Mouse (Mus musculus): ENCODE measurements around the gene Slc16a9.

Slc16a9 gene

GRCm38 (mm10) chr10:70250354-70250753 is 5.5 kb downstream of the Slc16a9 start:
- DNase-seq (ENCODE audit: low read depth, low spot score) = no peak

DNA sequence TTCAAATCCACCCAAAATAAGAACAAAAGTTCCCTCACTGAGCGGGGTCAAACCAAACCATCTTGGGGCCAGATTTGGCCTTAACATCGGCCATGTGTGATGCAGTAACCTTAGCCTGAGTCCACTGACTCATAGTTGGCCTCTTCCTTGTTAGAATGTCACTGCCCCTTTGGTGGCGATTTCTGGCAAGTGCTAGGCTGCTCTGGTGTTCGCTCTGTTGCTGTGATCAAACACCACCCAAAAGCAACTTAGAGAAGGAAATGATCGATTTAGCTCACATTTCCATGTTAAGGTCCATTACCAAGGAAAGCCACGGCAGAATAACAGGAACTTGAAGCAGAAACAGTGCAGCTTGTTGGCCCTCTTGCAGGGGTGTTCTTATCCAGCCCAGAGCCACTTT is 5.9 kb downstream of the Slc16a9 start:
- DNase-seq (ENCODE audit: low read depth, low spot score) = no peak

DNA sequence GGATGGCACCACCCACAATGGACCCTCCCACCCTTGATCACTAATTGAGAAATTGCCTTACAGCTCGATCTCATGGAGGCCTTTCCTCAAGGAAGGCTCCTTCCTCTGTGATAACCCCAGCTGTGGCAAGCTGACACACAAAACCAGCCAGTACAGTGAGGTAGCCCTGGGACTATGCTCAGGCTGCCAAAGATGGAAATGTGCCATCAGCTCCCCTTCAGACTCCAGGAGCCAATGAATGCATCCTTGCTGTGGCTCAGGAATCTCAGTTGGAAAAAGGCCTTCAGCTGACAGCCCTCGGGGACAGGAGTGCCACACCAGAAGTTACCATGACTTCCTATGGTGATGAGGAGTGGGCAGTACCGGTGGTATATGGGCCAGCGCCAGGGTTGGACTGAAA is 9.8 kb downstream of the Slc16a9 start:
- DNase-seq (ENCODE audit: low read depth, low spot score) = no peak

DNA sequence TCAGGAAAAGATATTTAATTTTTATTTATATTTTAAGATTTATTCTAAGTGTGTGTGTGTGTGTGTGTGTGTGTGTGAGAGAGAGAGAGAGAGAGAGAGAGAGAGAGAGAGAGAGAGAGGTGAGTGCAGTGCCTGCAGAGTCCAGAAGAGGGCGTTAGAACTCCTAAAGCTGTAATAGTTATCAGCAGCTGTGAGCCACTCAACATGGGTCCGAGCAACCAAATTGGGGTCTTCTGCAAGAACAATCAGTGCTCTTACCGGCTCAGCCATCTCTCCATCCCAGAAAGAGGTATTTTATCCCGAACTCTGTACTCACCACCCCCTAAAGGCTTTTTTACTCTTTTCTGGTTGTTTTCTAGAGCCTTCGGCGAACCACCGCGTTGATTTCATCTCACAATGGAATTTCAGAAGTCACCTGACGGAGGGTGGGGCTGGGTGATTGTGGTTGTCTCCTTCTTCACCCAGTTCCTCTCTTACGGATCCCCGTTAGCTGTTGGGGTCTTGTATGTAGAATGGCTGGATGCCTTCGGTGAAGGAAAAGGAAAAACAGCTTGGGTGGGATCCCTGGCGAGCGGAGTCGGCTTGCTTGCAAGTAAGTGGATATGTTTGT is 10.8 kb downstream of the Slc16a9 start:
- DNase-seq (ENCODE audit: low read depth, low spot score) = no peak

DNA sequence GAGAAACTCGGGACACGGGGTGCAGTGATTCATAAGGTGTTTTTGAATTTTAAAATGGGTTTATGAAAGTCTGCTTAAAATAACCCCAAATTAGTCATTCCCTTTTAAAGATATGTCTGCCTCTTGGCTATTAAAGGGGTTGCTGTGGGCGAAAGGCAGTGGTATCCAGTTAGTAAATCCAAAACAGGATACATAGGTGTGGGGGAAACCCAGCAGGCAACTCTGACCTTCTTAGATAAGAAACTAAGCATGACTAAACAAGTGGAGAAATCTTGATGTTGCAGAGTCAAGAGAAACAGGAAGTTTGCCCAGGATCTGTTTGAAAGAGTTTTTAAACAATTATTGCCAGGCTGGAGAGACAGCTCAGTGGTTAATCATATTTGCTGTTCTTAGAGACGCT is 12.1 kb downstream of the Slc16a9 start:
- DNase-seq (ENCODE audit: low read depth, low spot score) = no peak

DNA sequence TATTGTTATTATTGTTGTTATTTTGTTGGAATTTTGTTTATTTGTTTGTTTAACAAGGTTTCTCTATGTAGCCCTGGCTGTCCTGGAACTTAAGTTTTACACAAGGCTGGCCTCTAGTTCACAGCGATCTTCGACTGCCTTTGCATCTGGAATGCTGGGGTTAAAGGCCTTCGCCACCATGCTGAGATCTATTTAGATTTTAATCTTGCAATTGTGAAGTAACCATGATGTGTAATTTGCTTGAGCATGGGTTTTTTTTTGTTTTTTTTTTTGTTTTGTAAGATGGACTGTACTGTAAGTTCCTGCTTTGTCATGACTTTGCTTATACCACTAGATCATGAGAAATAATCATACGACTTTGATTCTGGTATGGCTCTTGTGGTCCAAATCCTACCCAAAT is 16.0 kb downstream of the Slc16a9 start:
- DNase-seq (ENCODE audit: low read depth, low spot score) = no peak

- no peak for DNase-seq (ENCODE audit: low read depth, low spot score)
Observed at GRCm38 (mm10) chr10:70262051-70262450, 17.2 kb downstream of the Slc16a9 start.

- no peak for DNase-seq (ENCODE audit: low read depth, low spot score)
Observed at GRCm38 (mm10) chr10:70263681-70264189, 18.8 kb downstream of the Slc16a9 start.

GRCm38 (mm10) chr10:70264337-70265036 is 19.6 kb downstream of the Slc16a9 start:
- no peak for DNase-seq (ENCODE audit: low read depth, low spot score)

DNA sequence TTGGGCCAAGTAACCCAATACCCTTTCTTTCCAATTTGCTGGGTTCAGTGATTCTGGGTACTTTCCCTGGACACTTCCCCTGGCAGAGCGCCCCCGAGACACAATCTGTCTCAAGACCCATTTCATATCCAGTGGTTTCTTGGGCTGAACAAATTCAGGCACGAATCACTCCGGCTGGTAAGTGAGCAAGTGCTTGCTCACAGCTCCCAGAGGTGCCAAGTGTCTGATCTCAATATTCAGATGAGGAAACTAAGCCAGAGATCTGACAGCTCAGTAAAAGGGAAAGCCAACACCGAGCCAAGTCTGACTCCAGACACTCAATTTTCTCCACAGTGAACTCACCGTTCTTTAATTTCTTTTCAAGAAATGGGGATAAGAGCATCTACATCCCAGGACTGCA is 21.6 kb downstream of the Slc16a9 start:
- DNase-seq (ENCODE audit: low read depth, low spot score) = no peak

DNA sequence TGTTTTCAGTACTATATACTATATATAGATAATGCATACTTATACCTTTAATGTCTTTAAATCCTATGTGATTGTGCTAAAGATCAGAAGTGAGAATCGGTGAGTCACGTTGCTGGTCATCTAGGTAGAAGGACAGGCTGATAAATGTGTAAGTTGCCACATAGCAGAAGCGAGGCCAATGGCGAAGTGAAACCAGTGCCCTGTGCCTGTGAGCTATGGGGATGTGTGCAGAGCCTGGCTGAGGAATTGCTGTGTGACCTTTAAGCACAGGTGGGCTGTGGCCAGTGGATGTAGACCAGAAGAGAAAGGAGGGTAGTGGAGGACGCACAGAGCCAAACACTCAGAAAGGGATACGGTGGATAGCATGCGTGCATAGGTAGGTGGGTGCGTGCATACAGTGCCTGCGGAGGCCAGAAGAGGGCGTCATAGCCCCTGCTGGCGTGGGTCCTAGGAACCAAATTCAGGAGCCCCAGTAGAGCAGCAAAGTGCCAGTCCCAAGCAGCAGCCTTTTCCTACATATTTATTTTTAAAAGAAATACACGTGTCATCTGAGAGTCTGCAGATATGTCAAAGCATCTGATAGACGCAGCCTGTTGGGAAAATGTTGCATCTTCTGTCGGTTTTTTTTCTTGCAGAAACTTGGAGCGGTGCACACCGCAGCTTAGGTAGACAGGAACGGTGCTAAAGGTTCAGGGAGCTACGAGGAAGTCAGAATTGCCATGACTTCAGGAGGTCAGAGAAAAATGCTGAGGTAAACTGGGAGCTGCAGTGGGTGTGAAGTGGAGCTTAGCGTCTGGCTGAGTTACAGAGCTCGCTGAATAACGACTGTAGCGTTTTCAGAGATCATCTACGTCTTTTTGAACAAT is 23.9 kb downstream of the Slc16a9 start:
- DNase-seq (ENCODE audit: low read depth, low spot score) = no peak

GRCm38 (mm10) chr10:70269447-70269787 is 24.5 kb downstream of the Slc16a9 start:
- no peak for DNase-seq (ENCODE audit: low read depth, low spot score)

DNA sequence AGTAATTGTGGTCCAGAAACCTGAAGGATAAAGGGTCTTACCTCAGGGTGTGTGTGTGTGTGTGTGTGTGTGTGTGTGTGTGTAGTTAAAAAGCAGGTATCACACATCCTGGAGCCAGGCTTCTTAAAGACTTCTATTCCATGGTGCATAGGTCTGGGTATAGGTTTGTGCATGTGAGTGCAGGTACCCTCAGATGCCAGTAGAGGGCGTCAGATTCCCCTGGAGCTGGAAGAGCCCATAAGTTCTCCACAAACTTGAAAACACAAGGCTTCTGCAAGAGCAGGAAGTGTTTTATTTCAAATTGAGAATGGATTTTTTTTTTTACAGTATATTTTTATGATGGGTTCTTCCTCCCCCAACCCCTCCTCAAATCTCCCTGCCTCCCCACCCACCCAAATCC is 31.8 kb downstream of the Slc16a9 start:
- no peak for DNase-seq (ENCODE audit: low read depth, low spot score)

DNA sequence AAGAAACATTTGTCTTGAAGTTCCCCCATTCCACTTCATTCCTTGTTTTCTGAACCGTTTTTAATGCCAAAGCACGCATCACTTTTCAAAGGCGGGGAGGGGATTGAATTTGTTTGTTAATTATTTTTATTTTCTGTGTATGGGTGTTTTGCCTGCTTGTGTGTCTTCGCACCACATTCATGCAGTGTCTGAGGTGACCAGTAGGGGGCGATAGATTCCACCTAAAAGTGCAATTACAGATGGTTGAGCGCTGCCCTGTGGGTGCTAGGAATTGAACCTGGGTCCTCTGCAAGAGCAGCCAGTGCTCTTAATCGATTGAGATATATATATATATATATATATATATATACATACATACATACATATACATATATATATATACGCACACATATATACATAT is 34.4 kb downstream of the Slc16a9 start:
- DNase-seq (ENCODE audit: low read depth, low spot score) = no peak

- no peak for DNase-seq (ENCODE audit: low read depth, low spot score)
Observed at GRCm38 (mm10) chr10:70287825-70288235, 42.9 kb downstream of the Slc16a9 start.

DNA sequence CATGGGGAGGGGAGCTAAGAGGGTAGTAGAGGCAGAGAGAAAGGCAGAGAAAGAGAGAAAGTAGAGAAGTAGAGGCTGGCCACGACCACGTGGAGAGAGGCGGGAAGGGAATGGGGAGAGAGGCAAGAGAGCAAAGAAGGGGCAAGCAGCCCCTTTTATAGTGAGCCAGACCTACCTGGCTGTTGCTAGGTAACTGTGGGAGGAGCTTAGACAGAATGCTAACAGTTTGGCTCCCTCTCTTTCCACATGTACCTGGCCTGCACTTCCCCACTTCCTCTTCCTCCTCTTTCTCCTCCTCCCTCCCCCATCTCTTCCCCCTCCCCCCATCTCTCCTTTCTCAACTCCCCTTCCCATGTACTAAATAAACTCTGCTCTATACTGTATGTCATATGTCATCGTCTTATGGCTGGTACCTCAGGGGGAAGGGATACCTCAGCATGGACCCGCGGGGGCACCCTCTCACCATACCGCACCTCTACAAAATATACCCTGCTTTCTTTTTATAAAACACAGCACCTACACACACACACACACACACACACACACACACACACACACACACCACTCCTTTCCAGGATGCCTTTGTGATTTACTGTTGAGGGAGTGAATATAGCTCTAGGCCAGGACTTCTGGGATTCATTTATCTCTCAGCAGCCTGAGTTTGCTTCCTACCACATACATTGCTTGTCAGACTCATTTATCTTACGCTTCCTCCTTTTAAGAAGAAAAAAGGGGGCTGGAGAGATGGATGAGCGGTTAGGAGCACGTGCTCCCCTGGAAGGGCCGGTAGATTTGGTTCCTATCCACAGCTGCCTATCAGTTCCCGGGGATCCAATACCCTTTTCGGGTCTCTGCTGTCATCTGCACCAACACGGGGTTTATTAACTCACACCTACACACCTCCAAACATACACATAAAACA is 43.8 kb downstream of the Slc16a9 start:
- no peak for DNase-seq (ENCODE audit: low read depth, low spot score)

DNA sequence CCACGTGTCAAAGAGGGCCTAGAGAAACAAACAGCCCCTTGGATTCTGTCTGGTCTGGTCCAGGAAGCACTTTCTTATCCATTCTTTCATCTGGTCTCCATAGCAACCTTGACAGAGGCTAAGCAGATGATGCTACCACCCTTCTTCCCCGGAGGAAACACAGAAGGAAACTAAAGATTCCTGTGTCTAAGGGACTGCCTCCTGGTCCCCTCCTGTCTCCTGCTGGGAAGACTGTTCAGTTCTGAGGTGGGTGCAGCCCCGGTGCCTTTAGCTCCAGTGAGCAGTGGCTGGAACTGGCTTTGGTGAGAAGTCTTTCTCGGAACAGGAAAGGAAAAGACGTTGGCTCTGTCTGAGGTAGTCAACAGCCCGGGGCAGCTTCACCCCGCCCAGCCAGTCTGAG is 47.1 kb downstream of the Slc16a9 start:
- DNase-seq (ENCODE audit: low read depth, low spot score) = no peak

GRCm38 (mm10) chr10:70294094-70294493 is 49.2 kb downstream of the Slc16a9 start:
- no peak for DNase-seq (ENCODE audit: low read depth, low spot score)

DNA sequence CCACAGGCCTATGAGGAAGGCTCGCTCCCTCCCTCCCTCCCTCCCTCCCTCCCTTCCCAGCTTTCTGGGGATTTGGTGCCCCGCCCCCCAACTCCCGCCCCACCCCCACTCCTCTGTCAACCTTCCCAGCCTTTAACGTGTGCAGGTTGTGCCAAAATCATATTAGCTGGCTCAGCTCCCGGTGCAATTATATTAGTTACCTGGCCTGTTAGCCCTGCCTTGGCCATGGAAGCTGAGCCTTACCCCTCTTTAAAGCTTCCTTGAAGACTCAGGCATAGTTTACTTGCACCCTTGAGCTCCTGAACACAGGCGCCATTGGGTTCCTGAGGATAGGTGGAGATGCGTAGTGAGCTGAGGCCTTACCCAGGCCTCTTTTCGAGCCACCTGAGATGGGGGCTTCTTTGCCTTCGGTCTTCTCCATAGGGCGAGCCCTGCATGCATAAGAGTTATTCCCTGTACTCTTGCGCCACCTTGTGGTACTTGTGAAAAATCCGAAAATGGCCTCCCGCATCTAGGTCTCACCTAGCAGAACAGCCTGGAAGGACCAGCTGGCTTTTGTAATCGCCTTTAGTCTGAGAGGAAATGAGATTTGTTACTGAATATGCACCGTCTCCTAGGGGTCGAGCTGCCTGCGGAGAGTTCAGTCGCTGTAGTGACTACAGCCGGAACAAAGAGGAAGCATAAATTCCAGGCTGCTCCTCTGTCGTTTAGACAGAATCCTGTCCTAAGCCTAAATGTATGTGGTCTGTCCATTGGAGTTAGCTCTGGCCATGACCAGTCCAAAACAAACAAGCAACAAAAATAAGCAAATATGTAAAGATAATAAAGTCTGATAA is 51.8 kb downstream of the Slc16a9 start:
- peak; percentile 70 for DNase-seq (ENCODE audit: low read depth, low spot score)

GRCm38 (mm10) chr10:70299118-70299517 is 54.2 kb downstream of the Slc16a9 start:
- no peak for DNase-seq (ENCODE audit: low read depth, low spot score)

DNA sequence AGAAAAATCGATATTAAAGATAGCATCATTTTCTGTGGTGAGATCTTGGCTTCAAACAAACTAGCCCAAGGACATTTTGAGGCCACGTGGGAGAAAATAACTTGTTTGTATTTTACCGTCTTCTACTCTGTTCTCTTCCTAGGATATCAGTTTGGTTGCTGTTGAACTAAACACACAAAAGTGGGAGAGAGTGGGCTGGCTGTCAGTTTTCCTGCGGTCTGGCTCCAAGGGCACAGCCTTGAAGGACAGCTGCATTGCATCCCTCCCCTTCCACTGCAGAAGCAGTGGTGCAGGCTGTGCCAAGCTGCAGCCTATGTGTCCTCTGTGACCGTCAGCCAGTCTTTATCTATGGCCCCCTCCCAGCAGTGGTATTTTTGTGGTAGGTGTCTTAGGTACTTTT is 54.8 kb downstream of the Slc16a9 start:
- no peak for DNase-seq (ENCODE audit: low read depth, low spot score)
